Mouse (Mus musculus): ENCODE data around the gene Zc3h12d.

Gene Zc3h12d

DNA sequence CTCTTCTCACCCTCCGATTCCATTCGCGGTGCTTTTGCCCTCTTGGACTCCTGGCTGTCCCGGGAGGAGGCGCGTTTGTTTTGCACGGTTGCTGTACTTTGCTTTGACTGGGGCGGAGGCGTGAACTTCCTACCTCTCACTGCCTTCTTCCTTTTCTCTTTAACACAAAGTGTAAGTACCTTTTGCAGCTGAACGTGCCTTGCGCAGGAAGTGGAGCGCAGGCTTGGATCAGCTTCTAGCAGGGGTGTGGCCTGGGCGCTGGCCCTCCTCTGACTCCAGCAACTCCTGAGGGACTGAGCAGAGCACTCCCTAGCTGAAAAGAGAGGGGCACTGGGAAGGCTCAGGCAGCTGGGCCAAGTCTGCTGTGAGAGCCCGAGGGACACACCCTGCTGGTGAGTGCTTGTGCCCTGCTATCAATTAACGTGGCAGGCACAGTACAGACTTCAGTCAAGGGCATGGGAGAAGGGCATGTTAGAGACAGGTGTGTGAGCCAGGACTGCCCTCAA is at the start of gene Zc3h12d:
Gene Zc3h12d (plus strand): TSS at position 300 of the 506 bp plus-strand sequence.
- in situ Hi-C loops (cut with MboI; ENCODE audit: low sequenced_read_pairs) = no loop called here

DNA sequence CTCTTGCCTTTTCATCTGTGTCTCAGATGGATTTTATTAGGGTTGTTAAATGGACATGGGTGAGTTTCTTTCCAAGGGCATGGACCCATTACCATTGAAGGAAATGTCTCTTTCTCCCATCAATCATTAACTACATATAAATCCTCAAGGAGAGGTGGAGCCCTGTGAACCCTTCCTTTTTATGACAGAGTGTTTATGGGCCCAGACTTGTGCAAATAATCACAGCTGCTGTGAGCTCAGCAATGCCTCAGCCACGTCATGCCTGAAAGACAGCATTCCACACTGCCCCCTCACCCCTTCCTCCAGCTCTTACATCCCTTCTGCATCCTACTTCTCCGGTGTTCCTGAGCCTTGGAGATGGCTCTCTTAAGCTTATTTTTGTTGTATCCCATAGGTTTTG is 45.0 kb upstream of the Zc3h12d start:
- in situ Hi-C loops (cut with MboI; ENCODE audit: low sequenced_read_pairs) = no loop called here

GRCm38 (mm10) chr10:7792254-7792750 is 40.0 kb upstream of the Zc3h12d start:
- in situ Hi-C loops (cut with MboI; ENCODE audit: low sequenced_read_pairs) = no loop called here

GRCm38 (mm10) chr10:7792751-7793385 is 39.4 kb upstream of the Zc3h12d start, which contains the start of the genes Ginm1 and Ppil4:
Gene Ginm1 (minus strand): TSS chr10:7792824.
Gene Ppil4 (plus strand): TSS chr10:7792891.
- in situ Hi-C loops (cut with MboI; ENCODE audit: low sequenced_read_pairs) = no loop called here

- in situ Hi-C loops (cut with MboI; ENCODE audit: low sequenced_read_pairs) = no loop called here
Measured at GRCm38 (mm10) chr10:7801258-7801657, 31.0 kb upstream of the Zc3h12d start.

DNA sequence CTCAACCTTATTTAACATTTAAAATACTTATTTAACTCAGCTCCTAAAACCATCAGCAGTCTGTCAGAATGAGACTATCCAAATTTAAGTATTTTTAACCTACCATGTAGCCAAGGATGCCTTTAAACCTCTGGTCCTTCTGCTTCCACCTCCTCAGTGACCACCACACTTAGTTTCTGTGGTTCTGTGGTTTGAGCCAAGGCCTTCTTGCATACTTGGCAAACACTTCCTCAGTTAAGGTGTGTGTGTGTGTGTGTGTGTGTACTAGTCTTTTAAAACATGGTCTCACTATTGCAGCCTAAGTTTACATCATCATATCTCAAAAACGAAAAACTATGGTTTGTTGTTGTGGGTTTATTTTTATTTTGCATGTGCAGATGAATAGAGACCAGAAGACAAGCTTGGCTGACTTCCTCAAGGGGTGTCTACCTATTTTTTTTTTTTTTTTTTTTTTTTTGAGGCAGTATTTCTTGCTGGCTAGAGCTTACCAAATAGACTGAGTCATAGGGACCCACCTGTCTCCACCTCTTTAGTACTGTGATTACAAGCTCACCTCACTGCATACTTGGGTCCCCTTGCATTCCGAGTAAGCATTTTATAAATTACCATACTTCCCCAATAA is 29.6 kb upstream of the Zc3h12d start:
- in situ Hi-C loops (cut with MboI; ENCODE audit: low sequenced_read_pairs) = no loop called here

GRCm38 (mm10) chr10:7809937-7810336 is 22.3 kb upstream of the Zc3h12d start:
- in situ Hi-C loops (cut with MboI; ENCODE audit: low sequenced_read_pairs) = loop anchor here (10.0 kb wide), 1 partner anchor 425 kb away; no protein-coding TSS in a partner anchor

DNA sequence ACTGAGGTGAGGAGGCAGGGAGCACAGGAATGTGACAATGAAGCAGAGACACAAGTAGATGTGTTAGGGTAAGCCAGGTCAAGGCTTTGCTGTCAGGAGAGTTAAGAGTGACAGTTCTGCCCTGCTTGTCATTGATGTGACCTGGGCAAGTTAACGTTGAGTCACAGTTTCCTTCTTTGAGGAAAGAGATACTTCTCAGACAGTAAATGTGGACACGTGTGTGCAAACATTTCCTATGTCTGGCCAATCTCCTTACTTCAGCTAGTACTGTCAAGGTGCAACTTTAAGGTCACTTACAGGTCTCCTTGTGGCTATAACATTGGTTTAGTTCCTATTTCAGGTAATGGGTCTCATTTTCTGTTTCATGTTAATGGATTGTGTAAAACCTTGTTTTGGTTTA is 15.8 kb upstream of the Zc3h12d start:
- in situ Hi-C loops (cut with MboI; ENCODE audit: low sequenced_read_pairs) = loop anchor here (10.0 kb wide), 1 partner anchor 418 kb away; no protein-coding TSS in a partner anchor

- in situ Hi-C loops (cut with MboI; ENCODE audit: low sequenced_read_pairs) = loop anchor here (10.0 kb wide), 1 partner anchor 416 kb away; no protein-coding TSS in a partner anchor
Measured at GRCm38 (mm10) chr10:7818676-7819075, 13.6 kb upstream of the Zc3h12d start.

DNA sequence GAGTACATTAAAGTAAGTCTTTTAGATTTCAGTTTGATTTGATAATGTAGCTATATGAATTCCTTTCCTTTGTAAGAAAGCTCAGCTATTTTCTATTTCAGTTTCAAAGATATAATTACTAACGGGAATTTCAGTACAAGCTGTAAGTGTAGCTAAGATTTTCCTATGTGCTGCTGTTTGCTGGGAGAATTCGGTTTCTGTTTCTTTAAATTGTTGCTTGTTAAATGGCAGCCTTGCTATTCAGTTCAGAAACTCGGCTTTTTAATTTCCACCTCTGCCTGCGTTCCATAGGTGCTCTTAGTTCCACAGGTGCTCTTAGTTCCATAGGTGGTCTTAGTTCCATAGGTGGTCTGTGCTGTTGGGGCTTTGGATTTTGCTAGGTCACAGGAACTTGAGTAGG is 13.1 kb upstream of the Zc3h12d start:
- in situ Hi-C loops (cut with MboI; ENCODE audit: low sequenced_read_pairs) = loop anchor here (10.0 kb wide), 1 partner anchor 416 kb away; no protein-coding TSS in a partner anchor

DNA sequence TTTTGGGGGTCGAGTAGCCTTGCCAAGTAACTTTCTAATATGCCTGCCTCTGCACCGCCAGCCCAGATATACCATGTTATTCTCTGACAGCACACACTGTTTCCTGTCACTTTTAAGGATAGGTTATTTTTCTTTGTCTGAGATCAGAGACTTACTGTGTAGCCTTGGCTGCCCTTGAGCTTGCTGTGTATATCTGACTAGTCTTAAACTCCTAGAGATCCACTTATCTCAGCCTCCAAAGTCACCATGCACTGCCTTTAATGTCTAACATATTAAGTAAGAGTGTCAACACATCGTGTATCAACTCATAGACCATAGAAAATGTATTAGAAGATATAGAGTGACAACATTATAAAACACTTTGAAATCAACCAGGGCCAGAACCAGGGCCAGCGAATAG is 12.7 kb upstream of the Zc3h12d start:
- in situ Hi-C loops (cut with MboI; ENCODE audit: low sequenced_read_pairs) = loop anchor here (10.0 kb wide), 1 partner anchor 415 kb away; no protein-coding TSS in a partner anchor

DNA sequence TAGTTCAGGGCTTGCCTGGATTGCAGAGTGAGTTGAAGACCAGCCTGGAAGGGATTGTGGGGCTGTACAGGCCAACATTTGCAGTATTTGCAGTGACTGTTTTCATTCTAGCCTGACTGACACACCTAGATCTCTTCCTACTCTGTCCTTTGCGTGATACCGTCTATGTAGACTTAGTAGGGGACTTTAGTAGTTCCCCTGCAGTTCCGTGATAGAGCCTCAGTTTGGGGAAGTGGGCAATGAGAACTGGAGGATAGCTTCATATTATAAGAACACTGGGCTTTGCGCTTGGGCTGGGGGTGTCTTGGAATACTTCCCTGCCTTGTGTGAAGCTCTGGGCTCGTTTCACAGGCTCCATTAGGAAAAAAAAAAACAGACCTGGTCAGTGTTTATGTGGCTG is 12.1 kb upstream of the Zc3h12d start:
- in situ Hi-C loops (cut with MboI; ENCODE audit: low sequenced_read_pairs) = no loop called here

DNA sequence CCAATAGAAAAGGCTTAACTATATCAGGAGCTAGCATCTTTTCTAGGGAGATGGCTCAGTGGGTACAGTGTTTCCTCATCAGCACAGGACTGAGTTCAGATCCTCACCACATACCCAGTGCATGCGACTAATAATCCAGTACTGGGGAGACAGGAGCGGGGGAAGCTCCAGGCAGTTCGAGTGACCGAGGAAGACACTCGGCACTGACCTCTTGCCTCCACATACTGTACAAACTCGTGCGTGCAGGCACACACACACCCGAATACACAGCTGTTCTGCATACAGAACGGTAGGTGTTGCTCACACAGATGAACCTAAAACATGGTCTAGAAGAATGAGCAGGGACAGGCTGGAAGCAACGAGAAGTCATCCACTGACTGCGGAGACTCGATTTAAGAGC is 10.3 kb upstream of the Zc3h12d start:
- in situ Hi-C loops (cut with MboI; ENCODE audit: low sequenced_read_pairs) = no loop called here

- in situ Hi-C loops (cut with MboI; ENCODE audit: low sequenced_read_pairs) = no loop called here
Measured at GRCm38 (mm10) chr10:7824663-7825280, 7.5 kb upstream of the Zc3h12d start.

DNA sequence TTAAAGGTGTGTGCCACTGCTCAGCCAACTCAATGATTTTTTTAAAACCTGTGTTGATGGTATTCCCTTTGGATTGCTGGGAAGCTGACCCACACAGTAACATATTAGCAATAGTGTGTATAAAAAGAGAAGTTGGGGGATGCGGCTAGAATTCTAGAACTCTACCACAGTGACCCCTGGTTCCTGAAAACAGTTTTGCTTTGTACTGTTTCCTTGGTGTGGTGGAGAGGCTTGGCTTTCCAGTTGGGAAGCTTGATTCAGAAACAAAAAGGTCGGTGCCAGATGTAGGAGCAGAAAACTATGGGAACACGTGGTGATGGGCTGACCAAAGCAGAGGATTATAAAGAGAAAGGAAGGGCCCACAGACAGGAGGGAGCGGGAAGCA is 7.0 kb upstream of the Zc3h12d start:
- in situ Hi-C loops (cut with MboI; ENCODE audit: low sequenced_read_pairs) = no loop called here

DNA sequence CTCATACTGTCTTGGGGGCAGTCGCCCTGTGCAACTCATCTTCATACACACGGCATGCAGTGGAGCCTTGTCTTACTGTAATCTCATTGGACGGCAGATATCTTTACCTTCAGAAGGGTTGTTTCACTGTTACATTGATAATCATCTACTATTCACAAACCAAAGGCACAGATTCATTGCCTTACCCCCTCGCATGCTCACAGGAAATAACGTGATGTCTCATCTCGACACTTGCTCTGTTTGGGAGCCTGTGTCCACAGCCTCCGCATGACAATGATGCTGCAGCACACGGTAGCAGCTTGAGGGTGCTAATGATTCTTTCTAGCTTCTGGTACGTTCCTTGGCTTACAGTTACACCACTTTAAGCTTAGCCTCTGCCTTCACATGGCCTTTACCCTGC is 6.2 kb upstream of the Zc3h12d start:
- in situ Hi-C loops (cut with MboI; ENCODE audit: low sequenced_read_pairs) = no loop called here

DNA sequence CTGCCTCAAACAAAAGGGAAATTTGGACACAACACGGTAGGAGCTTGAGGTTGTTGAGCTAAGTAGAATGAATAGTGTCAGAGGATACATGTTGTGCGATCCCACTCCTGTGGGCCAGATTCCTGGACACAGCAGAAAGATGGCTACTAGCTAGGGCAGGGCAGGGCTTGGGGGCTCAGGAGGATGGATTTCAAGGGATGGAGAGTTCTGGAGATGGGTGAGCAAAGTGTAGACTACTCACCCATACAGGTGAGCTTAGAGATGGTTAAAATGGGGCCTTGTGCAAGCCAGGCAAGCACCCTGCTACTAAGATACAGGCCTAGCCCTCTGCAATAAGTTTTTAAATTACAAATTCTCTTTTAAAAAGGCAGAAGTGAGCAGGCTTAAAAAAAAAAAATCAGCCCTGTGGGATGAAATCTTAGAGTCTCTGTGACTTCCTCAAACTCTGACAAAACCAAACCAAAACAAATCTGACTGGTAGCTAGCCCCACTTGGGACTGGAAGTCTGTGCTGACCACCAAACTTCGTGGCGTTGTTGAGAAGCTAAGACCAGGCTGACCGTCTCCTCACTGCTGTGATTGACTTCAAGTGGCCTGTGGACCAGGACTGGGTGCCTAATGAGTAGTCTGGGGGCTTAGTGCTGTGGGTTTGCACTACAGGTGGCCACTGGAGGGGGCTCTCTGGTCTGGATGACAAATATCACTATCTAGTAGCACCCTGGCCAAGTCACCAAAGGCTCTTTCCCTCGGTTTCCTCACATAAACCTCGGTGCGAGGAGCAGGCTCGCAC is 1.3 kb downstream of the Zc3h12d start:
- in situ Hi-C loops (cut with MboI; ENCODE audit: low sequenced_read_pairs) = no loop called here

GRCm38 (mm10) chr10:7834671-7835225 is 2.5 kb downstream of the Zc3h12d start:
- in situ Hi-C loops (cut with MboI; ENCODE audit: low sequenced_read_pairs) = no loop called here

GRCm38 (mm10) chr10:7836902-7837301 is 4.6 kb downstream of the Zc3h12d start:
- in situ Hi-C loops (cut with MboI; ENCODE audit: low sequenced_read_pairs) = no loop called here

- in situ Hi-C loops (cut with MboI; ENCODE audit: low sequenced_read_pairs) = no loop called here
Measured at GRCm38 (mm10) chr10:7837446-7837845, 5.2 kb downstream of the Zc3h12d start.
